Mouse (Mus musculus): ENCODE measurements at regions not wholly inside any gene's neighbourhood (a gene's known extent, or its start where the extent isn't known, plus 50 kb on each side); places are given as distances from the start of the nearest gene placed in this dataset.

DNA sequence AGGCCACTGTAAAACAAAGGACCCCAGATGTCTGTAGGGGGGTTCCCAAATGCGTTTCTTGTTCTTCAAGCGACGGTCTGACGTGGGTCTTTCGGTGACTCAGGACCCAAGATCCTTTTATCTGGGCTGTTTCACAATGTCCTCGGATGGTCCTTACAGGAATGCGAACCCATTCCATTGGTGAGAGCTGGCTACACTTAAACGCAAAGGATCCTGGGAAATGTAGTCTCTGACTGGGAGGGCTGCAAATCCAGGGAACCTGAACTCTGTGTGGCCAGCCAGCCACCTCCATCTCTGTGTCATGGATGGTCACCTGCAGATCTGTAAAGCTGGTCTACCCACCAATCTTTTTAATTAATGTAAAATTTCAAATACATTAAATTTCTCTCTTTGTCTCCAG lies 156.5 kb upstream of the Igsf21 start:
- TF ChIP-seq ZC3H11A (IDR thresholded peaks at IDR 0.05; ENCODE audit: borderline replicate concordance, low read depth, low read length) (no peak), ZNF384 (IDR thresholded peaks at IDR 0.05; ENCODE audit: low read depth, low read length) (no peak), CHD2 (IDR thresholded peaks at IDR 0.05; ENCODE audit: low read depth, low read length) (no peak), MAFK (IDR thresholded peaks at IDR 0.05; ENCODE audit: insufficient read depth, low read depth, low read length) (no peak), HCFC1 (IDR thresholded peaks at IDR 0.05; ENCODE audit: borderline replicate concordance, insufficient read depth, low read length) (peak; percentile 88)

Measured in ES-E14 (cell line).